Mouse (Mus musculus) kidney, embryonic 16.5 days (tissue): Measurements from ENCODE around the gene Tdp1. TPM values are rescaled to one million over a fixed set of nuclear protein-coding genes. Genes with fewer than 3 reads are reported as not detected.
"Not testable (repeated sequence)": the region's sequence is repeated elsewhere in the genome, so short reads cannot be mapped to it uniquely, and the experiment has no call there.

ENCODE experiments used
- ATAC-seq: fragments of 200-750 bp; cut with Nextera tagmentation; 2 replicates; pipeline ENCODE4 v1.8.0; 2017; ENCODE audit warnings: moderate TSS enrichment; ENCODE audit not compliant: low FRiP score, low TSS enrichment
- H3K27ac ChIP-seq: fragments of 300-500 bp; sonication (generic); 2 replicates; pipeline ENCODE4 v1.5.1; 2014; ENCODE audit warnings: low read length
- H3K27me3 ChIP-seq: fragments of 300-500 bp; sonication (generic); 2 replicates; pipeline ENCODE4 v1.6.1; 2014; ENCODE audit warnings: low read length, control low read depth, mixed read lengths; ENCODE audit not compliant: insufficient read depth
- H3K36me3 ChIP-seq: fragments of 300-500 bp; sonication (generic); 2 replicates; pipeline ENCODE4 v1.6.1; 2014; ENCODE audit warnings: low read length, control low read depth, mixed read lengths; ENCODE audit not compliant: insufficient read depth
- H3K4me1 ChIP-seq: fragments of 300-500 bp; sonication (generic); 2 replicates; pipeline ENCODE4 v1.6.1; 2014; ENCODE audit warnings: low read length, control low read depth, mixed read lengths; ENCODE audit not compliant: insufficient read depth
- H3K4me2 ChIP-seq: fragments of 300-500 bp; sonication (generic); replicated peaks from 2 replicates; pipeline ENCODE4 v1.6.1; 2014; ENCODE audit warnings: low read depth, low read length
- H3K4me3 ChIP-seq: fragments of 300-500 bp; sonication (generic); 2 replicates; pipeline ENCODE4 v1.5.1; 2014; ENCODE audit warnings: mild to moderate bottlenecking, low read length
- H3K9ac ChIP-seq: fragments of 300-500 bp; sonication (generic); replicated peaks from 2 replicates; pipeline ENCODE4 v1.6.1; 2014; ENCODE audit warnings: low read length
- H3K9me3 ChIP-seq: fragments of 300-500 bp; sonication (generic); 2 replicates; pipeline ENCODE4 v1.6.1; 2016; ENCODE audit warnings: low read length, control low read depth
- WGBS: fragments of 180-500 bp; shearing (Covaris S2); extraction: QIAGEN DNeasy Blood & Tissue Kit; methylation state at CpG from one replicate; pipeline ENCODE4 v1.1.7; 2014; 5-methylcytosine and 5-hydroxymethylcytosine counted together
- polyA plus RNA-seq: library from polyadenylated mRNA; unstranded; fragments of >200 nt; fragmentation: Nextera tagmentation; extraction: Ambion mirVana; gene quantifications from 2 replicates; pipeline ENCODE4 v1.2.1, GENCODE M21; 2015

Tdp1 gene
- polyA plus RNA-seq, 1 experiment from 2014 or later: 66.4 TPM

- peaks cover 30% of the 10 kb centered on the region for H3K4me1 ChIP-seq
- H3K27me3 ChIP-seq: peaks cover 83% of the 10 kb centered on the region
- H3K4me2 ChIP-seq: peak within 1 kb of the TSS; percentile 95
- H3K36me3 ChIP-seq: no peaks in the 10 kb centered on the region
- WGBS: under 1% methylated on average over 39 of the region's 39 CpGs
- H3K4me3 ChIP-seq: peak within 1 kb of the TSS; percentile 55
- no peaks in the 10 kb centered on the region for H3K9me3 ChIP-seq
- H3K9ac ChIP-seq: no peak within 1 kb of the TSS
- no peak within 1 kb of the TSS for H3K27ac ChIP-seq
- peak; percentile 84 for ATAC-seq
Observed at GRCm38 (mm10) chr12:99964301-99965202, 80.2 kb downstream of the Tdp1 start, which contains the start of gene Kcnk13. Gene Kcnk13 (plus strand): TSS chr12:99964499.

GRCm38 (mm10) chr12:99965203-99966115 is 81.1 kb downstream of the Tdp1 start:
- Histone ChIP-seq H3K27ac (no peak overlapping the region), H3K36me3 (no peaks in the 10 kb centered on the region), H3K9ac (peak overlapping the region; percentile 53), H3K4me3 (peak overlapping the region; percentile 55), H3K9me3 (no peaks in the 10 kb centered on the region), H3K4me2 (peak overlapping the region; percentile 95), H3K27me3 (peaks cover 80% of the 10 kb centered on the region), H3K4me1 (peaks cover 25% of the 10 kb centered on the region)
- WGBS: under 1% methylated on average over 76 of the region's 77 CpGs
- peak; percentile 43; the same call in 1 of the 2 replicates for ATAC-seq

- Histone ChIP-seq H3K9me3 (no peaks in the 10 kb centered on the region), H3K4me1 (peaks cover 25% of the 10 kb centered on the region), H3K36me3 (no peaks in the 10 kb centered on the region), H3K27ac (no peak overlapping the region), H3K27me3 (peaks cover 76% of the 10 kb centered on the region), H3K4me2 (peak overlapping the region; percentile 95), H3K4me3 (peak overlapping the region; percentile 55), H3K9ac (peak overlapping the region; percentile 53)
- WGBS: 4% methylated on average over 25 of the region's 25 CpGs
- ATAC-seq: peak; percentile 33; the same call in 1 of the 2 replicates
Observed at GRCm38 (mm10) chr12:99966116-99966770, 81.9 kb downstream of the Tdp1 start.

- no peak overlapping the region for H3K27ac ChIP-seq
- no peak overlapping the region for H3K9ac ChIP-seq
- no peaks in the 10 kb centered on the region for H3K36me3 ChIP-seq
- no peak overlapping the region for H3K4me2 ChIP-seq
- WGBS: 14% methylated on average over 12 of the region's 12 CpGs
- H3K27me3 ChIP-seq: peaks cover 72% of the 10 kb centered on the region
- peaks cover 25% of the 10 kb centered on the region for H3K4me1 ChIP-seq
- no peak overlapping the region for H3K4me3 ChIP-seq
- no peaks in the 10 kb centered on the region for H3K9me3 ChIP-seq
- ATAC-seq: no peak
Observed at GRCm38 (mm10) chr12:99966881-99967363, 82.6 kb downstream of the Tdp1 start.

GRCm38 (mm10) chr12:99969906-99970305 is 85.6 kb downstream of the Tdp1 start:
- Histone ChIP-seq H3K27me3 (peaks cover 51% of the 10 kb centered on the region), H3K4me3 (no peak overlapping the region)
- 64% methylated on average over 4 of the region's 4 CpGs for WGBS

GRCm38 (mm10) chr12:99971205-99971894 is 87.0 kb downstream of the Tdp1 start:
- H3K9ac ChIP-seq, H3K4me1 ChIP-seq, H3K27ac ChIP-seq, H3K9me3 ChIP-seq, H3K36me3 ChIP-seq, H3K4me3 ChIP-seq, ATAC-seq, H3K4me2 ChIP-seq: not testable (repeated sequence)
- peaks cover 36% of the 10 kb centered on the region for H3K27me3 ChIP-seq
- WGBS: 77% methylated on average over 7 of the region's 7 CpGs

More at GRCm38 (mm10) chr12:99969906-99970305, 85.6 kb downstream of the Tdp1 start:
- H3K36me3 ChIP-seq: no peaks in the 10 kb centered on the region
- ATAC-seq: no peak
- H3K9me3 ChIP-seq: peaks cover 5% of the 10 kb centered on the region; the same call in 1 of the 2 replicates
- peaks cover 18% of the 10 kb centered on the region for H3K4me1 ChIP-seq
- no peak overlapping the region for H3K9ac ChIP-seq
- no peak overlapping the region for H3K27ac ChIP-seq
- H3K4me2 ChIP-seq: no peak overlapping the region

GRCm38 (mm10) chr12:99972825-99973224 is 88.5 kb downstream of the Tdp1 start:
- H3K9ac ChIP-seq: no peak overlapping the region
- H3K27me3 ChIP-seq: peaks cover 22% of the 10 kb centered on the region
- ATAC-seq: no peak
- H3K9me3 ChIP-seq: peaks cover 5% of the 10 kb centered on the region; the same call in 1 of the 2 replicates
- no peaks in the 10 kb centered on the region for H3K4me1 ChIP-seq
- WGBS: 65% methylated on average over 7 of the region's 7 CpGs
- no peak overlapping the region for H3K4me2 ChIP-seq
- H3K27ac ChIP-seq: no peak overlapping the region
- H3K36me3 ChIP-seq: no peaks in the 10 kb centered on the region
- H3K4me3 ChIP-seq: no peak overlapping the region

GRCm38 (mm10) chr12:99973659-99974058 is 89.3 kb downstream of the Tdp1 start:
- Histone ChIP-seq H3K4me1 (no peaks in the 10 kb centered on the region), H3K27me3 (peaks cover 13% of the 10 kb centered on the region), H3K4me2 (no peak overlapping the region), H3K27ac (no peak overlapping the region), H3K36me3 (no peaks in the 10 kb centered on the region), H3K9me3 (peaks cover 5% of the 10 kb centered on the region; the same call in 1 of the 2 replicates), H3K4me3 (no peak overlapping the region), H3K9ac (no peak overlapping the region)
- 86% methylated on average over 1 of the region's 1 CpGs for WGBS
- no peak for ATAC-seq

- no peak for ATAC-seq
Observed at GRCm38 (mm10) chr12:99979541-99979940, 95.2 kb downstream of the Tdp1 start.

More at GRCm38 (mm10) chr12:99979541-99979940, 95.2 kb downstream of the Tdp1 start:
- no peaks in the 10 kb centered on the region for H3K27me3 ChIP-seq
- no peak overlapping the region for H3K4me2 ChIP-seq
- H3K27ac ChIP-seq: no peak overlapping the region
- no peaks in the 10 kb centered on the region for H3K4me1 ChIP-seq
- H3K36me3 ChIP-seq: no peaks in the 10 kb centered on the region
- 84% methylated on average over 4 of the region's 4 CpGs for WGBS
- H3K9ac ChIP-seq: no peak overlapping the region
- H3K9me3 ChIP-seq: no peaks in the 10 kb centered on the region
- no peak overlapping the region for H3K4me3 ChIP-seq
